Mouse (Mus musculus): ENCODE measurements around the gene Myh6.
"Not testable (repeated sequence)": the region's sequence is repeated elsewhere in the genome, so short reads cannot be mapped to it uniquely, and the experiment has no call there.

The Myh6 gene

DNA sequence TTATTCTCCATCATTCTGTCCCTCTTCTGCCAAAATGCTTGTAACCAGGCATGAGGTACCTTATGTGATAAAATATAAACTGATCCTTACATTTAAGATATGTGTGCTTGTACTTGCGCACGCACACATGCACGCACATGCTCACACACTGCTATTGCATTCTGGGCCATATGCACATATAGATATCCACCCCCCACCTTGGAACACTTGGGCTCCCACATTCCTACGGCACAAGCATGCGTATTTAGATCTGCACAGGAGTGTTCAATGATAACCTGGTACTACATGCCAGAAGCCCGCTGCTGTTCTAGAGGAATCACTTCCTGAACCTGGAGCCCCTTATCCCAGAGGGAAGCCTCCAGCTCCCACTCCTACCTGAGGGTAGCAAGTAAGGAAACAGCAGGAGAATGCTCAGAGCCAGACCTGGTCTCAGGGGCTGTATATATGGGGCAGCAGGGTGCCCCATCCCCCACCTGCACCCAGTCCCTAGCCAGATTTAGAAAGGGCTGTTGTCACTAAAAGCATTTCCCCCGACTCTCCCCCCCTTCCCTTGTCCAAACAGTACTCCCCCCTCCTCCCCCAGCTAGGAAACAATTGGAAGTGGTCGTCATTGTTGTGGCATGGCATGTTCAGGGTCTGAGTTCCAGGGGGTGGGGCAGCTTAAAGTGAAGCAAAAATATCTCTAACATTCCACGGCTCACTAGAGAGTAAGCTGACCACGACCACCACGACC is 27.6 kb upstream of the Myh6 start, which contains the start of gene Myh7:
Myh7 (minus strand) TSS at position 491 of the 733 bp plus-strand sequence.
- DNase-seq, result no peak

DNA sequence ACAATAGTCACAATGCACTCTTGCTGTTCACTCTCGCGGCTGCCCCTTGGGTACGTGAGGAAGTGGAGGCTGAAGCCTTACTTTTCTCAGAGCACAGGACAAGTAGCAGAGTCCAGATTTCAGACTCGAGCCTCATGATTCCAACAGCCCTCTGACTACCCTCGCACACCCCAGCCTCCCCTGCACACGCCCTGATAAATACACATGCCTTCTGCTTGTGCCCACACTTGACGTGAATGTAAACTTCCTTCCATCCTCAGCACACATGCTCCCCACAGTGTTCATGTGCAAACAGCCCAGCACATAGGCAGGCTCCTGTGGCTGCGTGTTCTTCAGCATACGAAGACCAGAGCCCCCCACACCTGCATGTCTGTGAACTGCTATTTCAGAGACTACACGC is 26.9 kb upstream of the Myh6 start:
- peak; percentile 42 to 65 for DNase-seq

DNA sequence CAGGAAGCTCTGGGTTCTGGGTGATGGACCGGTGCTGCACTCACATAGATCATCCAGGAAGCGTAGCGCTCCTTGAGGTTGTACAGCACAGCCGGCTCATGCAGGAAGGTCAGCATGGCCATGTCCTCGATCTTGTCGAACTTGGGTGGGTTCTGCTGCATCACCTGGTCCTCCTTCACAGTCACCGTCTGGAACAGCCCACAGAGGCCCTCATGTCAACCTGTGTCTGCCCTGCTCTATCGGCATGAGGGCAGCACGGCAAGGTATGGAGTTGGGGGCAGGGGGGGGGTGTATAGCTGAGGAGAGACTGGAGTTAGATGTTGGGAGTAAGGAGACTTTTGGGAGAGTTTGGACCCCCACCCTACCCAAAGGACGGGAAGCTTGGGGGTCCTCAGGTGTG is 25.5 kb upstream of the Myh6 start:
- no peak for DNase-seq

DNA sequence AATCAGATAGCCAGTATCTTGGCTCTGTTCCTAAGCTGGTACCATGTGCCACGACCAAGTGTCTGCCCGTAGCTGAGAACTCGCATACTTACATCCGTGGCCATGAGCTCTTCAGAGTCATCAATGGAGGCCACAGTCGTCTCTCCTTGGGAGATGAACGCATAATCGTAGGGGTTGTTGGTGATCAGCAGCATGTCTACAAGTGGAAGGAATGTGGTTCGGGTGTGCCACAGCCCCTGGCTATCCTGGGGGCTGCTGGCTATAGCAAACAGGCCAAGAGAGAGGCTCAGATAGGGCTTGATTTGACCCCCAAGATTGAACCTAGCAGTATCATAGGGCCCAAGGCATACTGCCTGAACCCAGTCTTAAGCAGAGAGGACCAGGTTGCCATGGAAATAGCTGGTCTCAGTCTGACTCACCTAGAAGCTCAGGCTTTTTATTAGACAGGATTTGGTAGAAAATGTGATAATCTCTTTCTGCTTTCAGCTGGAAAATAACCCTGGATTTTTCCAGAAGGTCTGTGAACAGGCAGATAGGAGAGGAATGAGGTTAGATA is 23.2 kb upstream of the Myh6 start:
- no peak for DNase-seq

DNA sequence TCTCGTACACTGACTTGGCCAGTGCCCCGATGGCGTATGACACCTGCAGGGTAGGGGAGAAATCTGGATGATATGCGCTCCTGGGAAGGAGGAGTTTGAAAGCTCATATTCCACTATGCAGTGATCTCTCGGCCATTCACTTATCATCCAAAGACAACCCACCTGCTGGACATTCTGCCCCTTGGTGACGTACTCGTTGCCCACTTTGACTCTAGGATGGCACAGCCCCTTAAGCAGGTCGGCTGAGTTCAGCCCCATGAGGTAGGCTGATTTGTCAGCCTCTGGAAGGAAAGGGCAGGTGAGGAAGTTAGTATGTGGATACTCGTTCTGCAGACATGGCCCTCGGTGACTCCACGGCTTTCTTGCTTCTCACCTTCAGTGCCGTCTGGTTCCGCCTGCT is 22.2 kb upstream of the Myh6 start:
- DNase-seq, result no peak

DNA sequence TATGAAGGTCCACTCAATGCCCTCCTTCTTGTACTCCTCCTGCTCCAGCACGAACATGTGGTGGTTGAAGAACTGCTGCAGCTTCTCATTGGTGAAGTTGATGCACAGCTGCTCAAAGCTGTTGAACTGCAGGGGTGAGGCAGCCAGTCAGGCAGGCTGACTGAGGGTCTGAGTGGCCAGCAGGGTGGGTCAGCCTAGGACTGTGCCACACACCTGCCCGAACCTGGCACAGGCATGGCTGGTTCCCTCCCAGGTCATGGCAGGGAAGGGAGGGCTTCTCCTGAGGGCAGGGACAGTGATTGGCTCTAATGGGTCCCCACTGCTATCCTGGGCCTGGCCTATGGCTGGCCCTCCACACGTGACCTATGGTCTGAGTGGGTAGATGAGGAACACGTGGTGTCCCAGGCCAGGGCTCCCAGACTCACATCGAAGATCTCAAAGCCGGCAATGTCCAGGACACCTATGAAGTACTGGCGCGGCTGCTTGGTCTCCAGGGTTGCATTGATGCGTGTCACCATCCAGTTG is 21.7 kb upstream of the Myh6 start:
- DNase-seq, result not testable (repeated sequence)

DNA sequence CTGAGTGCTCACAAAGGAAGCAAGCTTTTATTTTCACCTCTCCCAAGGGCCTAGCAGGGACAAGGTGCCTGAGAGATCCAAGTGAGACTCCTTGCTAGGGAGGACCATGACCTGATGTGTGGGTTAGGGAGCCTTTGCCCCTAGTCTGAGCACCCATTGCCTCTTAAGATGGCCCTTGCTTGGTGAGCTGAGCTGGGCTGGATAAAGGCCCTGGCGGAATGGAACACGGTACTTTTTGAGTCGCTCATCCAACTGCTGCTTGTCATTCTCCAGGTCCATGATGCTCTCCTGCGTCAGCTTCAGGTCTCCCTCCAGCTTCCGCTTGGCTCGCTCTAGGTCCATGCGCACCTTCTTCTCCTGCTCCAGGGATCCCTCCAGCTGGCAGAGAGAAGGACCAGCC is 15.2 kb upstream of the Myh6 start:
- no peak for DNase-seq

DNA sequence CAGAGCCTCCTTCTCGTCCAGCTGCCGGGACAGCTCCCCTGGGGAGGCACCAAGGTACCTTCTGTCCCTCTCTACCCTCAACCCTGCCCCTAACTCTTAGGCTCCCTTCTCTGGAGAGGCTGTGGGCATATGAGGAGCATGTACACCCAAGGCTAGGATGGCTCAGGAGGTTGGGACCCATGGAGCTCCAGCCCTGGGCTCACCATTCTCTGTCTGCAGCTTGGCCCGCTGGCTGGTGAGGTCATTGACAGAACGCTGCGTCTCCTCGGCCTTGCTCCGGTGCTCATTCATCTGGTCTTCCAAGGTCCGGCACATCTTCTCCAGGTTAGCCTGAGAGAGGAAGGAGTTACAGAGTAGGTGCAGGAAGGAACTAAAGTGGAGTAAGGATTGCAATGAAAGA is 11.9 kb upstream of the Myh6 start:
- DNase-seq, result no peak

DNA sequence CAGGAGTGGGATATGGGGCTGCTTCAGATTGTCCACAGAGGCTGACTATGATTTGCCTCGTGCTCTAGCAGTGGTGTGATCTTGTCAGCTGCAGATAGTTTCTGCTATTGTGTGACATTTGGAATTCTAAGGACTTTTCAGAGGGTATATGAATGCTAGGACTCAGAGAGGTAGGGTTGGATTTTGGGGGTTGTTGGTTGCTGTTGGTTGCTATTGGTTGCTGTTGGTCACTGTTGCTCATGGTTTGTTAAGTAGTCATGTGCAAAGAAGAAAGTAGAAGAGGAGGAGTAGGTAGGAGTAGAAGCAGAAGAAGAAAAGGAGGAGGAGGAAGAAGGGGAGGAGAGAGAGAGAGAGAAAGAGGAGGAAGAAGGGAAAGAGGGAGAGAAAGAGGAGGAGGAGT is 9.9 kb upstream of the Myh6 start, which contains the start of gene Gm17428:
Gm17428 (plus strand) TSS at position 301 of the 400 bp plus-strand sequence.
- no peak for DNase-seq

DNA sequence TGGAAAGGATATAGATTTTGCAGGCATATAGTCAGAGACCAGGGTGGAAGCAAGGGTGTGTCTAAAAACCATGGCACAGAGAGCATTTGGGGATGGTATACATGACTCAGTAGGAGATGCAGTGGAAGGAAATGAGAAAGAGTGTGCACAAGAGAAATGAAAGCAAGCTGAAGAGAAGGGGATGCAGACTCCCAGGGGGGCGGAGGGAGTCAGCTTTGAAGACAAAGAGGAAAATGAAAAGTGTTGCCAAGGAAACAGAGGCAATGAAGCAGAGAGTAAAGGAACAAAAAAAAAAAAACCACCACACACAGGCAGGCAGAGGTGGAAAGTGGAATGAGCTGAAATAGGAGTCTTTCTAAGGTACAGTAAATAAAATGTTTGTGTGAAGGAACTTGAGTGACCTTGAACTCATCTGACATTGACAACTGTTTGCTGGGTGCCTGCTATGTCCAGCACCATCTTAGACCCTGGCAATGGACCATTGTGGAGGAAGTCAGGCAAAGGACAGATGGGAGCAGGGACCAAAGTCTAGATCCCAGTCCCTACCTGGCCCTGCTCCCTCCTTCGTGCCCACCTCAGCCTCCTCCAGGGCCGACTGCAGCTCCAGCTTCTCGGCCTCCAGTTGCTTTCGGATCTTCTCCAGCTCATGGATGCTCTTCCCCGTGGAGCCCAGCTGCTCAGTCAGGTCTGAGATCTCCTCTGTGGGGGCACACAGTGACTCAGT is 7.5 kb upstream of the Myh6 start:
- no peak for DNase-seq

DNA sequence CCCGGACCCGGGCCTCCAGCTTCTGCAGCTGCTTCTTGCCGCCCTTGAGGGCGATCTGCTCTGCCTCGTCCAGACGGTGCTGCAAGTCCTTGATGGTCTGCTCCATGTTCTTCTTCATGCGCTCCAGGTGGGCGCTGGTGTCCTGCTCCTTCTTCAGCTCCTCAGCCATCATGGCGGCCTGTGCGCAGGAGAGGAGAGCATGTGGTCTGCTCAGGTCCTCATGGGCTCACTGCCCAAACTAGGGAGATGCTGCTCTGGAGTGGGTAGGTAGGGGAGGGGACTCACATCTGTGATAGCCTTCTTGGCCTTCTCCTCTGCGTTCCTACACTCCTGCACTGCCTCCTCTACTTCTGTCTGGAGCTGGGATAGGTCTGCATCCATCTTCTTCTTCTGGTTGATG is 6.1 kb upstream of the Myh6 start:
- DNase-seq, result not testable (repeated sequence)

DNA sequence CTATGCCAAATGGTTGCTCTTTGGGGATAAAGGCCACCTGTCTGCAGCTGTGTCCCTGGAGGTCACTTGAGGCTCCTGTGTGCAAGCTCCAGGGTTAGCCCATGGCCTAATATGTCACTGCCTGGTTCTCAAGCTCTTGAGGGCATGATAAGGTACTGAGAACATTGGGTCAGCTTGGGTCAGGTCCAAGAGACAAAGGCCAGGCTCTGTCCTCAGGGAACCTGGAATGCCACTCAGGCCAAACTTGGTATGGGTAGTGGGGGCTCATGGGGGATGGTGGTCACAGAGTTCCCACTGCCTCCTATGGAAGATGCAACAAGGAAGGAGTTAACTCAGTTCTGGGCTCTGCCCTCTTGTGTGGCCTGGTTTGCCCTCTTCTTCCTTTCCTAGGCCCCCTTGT is 1.6 kb upstream of the Myh6 start:
- DNase-seq, result no peak

DNA sequence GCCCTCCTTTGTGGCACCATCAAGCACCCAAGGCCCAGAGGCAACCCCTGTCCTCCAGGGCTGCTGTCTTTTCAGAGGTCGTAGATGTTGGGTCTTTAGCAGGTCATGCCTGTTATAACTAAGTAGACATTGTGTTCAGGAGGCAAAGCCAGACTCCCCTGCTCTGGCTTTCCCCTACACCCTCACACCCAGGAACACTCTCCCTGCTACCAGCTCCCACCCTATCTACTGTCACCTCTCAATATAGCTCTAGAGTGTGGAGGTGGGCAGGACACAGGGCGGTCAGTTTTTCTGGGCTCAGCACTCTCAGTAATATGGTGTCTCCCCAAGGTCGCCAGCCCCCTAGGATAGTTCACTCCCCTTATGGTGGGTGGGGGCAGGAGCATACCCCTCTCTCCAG is 1.1 kb upstream of the Myh6 start:
- DNase-seq, result no peak

DNA sequence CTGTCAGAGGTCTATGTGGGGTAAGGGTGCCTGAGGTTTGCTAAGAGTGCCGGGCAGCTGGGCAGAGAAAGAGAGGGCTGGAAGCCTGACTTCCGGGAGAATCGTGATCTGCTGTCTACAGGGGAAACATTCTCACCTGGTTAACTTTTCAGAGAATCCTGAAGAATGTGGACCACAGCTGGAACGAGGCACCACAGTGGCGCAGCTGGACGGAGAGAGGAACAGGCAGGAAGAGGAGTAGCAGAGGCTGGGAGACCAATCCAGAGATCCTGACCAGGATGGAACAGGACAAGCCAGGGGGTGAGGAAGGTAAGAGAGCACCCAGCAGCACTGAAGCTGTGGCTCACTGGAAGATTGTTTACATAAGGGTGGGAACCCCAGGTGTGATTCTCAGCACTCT is 1.1 kb downstream of the Myh6 start:
- no peak for DNase-seq

DNA sequence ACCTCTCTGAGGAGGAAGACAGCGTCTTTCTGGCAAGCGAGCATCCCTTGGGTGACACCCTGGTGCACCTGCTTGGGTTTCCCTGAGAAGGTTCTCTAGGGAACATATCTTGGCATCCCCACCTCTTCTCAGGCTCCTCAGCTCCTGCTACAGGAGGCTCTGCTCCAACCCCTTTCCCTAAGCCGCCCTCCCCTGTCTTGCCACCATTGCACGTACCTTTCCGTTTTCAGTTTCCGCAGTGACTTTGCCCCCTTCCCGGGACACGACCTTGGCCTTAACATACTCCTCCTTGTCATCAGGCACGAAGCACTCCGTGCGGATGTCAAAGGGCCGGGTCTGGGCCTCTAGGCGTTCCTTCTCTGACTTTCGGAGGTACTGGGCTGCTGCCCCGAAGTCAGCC is 1.7 kb downstream of the Myh6 start:
- DNase-seq, result no peak

DNA sequence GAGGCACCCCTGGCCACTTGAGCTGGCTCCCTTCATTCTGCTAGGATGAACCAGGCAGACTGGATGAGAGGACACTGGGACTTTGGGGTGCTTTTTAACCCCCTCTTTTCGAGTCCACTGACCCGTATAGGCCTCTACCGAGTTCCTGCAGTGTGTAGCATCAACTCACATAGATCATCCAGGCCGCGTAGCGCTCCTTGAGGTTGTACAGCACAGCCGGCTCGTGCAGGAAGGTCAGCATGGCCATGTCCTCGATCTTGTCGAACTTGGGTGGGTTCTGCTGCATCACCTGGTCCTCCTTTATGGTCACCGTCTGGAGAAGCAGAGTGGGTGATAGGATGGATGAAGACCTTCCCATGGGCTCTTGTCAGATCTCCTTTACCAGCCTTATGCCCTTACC is 3.0 kb downstream of the Myh6 start:
- DNase-seq, result no peak

DNA sequence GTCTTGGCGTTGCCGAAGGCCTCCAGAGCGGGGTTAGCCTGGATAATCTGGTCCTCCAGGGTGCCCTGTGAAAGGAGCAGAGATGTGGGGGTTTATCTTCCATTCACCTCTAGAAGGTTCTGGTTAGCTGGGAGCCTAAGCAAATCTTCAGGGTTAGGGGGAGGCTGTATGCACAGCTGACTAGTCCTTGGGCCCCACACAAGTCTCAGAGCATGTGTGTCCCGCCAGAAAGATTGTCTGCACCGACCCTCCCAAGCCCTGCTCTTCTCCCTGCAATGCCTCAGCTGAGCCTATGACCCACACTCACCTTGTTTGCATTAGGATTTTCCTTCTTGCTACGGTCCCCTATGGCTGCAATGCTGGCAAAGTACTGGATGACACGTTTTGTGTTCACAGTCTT is 4.0 kb downstream of the Myh6 start:
- no peak for DNase-seq

DNA sequence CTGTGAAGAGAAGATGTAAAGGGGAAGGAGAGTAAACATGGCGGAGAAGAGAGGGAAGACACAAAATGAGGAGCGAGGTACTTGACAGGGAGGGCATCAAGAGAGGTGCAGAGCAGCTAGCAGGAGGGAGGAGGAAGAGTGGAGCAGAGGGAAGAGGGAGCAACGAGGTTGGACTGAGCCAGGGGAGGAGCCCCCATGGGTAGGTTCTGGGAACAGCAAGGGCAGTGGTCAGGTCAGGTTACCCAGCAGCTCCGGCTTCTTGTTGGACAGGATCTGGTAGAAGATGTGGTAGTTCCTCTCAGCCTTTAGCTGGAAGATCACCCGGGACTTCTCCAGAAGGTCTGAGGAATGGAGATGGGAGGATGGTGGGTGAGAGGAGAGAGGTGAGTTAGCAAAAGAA is 5.2 kb downstream of the Myh6 start:
- no peak for DNase-seq

DNA sequence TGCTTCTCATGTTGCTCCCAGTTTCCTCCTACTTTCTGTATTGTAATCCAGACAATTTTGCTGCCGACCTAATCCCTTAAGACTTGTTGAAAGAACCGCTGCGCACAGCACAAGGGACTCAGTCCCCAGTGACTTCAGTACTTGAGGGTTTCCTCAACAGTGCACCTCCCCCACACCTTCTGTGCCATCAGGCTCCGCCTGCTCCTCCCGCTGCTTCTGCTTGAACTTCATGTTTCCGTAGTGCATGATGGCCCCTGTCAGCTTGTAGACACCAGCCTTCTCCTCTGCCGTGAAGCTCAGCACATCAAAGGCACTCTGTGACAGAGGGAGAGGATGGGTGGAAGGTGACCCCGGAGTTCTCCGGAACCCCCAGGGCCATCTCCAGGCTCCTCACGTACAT is 6.0 kb downstream of the Myh6 start:
- DNase-seq, result no peak

DNA sequence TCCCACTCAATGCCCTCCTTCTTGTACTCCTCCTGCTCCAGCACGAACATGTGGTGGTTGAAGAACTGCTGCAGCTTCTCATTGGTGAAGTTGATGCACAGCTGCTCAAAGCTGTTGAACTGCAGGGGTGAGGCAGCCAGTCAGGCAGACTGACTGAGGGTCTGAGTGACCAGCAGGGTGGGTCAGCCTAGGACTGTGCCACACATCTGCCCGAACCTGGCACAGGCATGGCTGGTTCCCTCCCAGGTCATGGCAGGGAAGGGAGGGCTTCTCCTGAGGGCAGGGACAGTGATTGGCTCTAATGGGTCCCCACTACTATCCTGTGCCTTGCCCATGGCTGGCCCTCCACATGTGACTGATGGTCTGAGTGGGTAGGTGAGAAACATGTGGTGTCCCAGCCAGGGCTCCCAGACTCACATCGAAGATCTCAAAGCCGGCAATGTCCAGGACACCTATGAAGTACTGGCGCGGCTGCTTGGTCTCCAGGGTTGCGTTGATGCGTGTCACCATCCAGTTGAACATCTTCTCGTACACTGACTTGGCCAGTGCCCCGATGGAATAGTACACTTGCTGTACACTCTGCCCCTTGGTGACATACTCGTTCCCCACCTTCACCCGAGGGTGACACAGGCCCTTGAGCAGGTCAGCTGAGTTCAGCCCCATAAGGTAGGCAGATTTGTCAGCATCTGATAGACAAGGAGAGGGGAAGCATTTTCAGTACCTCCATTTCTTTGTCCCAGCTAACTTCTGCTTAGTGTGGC is 6.7 kb downstream of the Myh6 start:
- not testable (repeated sequence) for DNase-seq

DNA sequence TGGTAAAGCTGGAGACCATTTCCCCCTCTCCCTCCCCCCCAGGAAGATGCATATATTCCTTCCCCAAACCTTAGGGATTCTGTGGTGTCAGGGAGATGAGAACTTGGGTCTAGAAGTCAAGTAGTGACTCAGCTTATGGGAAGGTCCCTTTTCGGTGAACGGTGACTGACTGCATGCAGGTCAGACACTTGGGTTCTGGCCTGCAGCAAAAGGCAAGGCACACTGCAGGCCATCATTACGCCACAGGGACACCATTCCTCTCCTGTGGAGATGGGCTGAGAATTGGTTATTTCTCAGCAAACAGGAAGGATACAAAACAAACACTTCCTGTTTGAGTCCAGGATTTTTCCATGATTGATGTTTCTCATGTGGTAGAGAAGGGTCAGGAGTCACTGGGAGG is 7.5 kb downstream of the Myh6 start:
- no peak for DNase-seq

DNA sequence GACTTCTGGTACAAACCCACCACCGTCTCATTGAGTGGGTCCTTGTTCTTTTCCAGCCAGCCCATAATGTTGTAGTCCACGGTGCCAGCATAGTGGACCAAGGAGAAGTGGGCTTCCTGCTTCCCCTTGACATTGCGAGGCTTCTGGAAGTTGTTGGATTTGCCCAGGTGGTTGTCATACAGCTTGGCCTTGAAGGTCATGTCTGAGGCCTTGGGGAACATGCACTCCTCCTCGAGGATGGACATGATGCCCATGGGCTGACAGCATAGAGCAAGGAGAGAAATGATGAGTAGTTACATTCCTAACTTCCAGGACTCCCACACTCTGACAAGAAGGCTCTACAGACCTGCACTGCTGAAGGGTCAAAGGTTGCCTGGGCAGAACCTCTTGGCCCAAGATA is 8.2 kb downstream of the Myh6 start:
- DNase-seq, result no peak

DNA sequence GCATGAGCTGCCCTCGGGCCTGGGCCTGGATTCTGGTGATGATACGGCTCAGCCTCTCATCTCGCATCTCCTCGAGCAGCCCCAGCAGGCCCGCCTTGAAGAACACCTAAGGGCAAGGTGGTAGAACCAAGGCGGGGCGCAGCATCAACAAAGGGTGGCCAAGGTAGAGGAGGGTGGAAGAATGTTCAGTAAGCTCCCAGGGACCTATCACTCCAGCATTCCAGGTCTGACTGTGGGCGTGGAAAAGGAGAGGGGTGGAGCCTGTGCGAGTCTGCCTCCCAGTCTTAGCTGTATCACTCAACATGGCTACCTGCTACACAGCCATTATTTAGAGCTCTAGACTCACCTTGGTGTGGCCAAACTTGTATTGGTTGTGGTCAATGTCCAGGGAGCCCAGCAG is 10.2 kb downstream of the Myh6 start:
- DNase-seq, result no peak

Data from lung, adult 18-20 months (tissue).